Mouse (Mus musculus) hindbrain, embryonic 12.5 days (tissue): Measurements from ENCODE around the gene Gna12. TPM values are rescaled to one million over a fixed set of nuclear protein-coding genes. Genes with fewer than 3 reads are reported as not detected.

Experiments
- ATAC-seq: fragments of 200-750 bp; cut with Nextera tagmentation; 2 replicates; pipeline ENCODE4 v1.8.0; 2017; ENCODE audit warnings: moderate TSS enrichment; ENCODE audit not compliant: low FRiP score
- H3K27ac ChIP-seq: fragments of 300-500 bp; sonication (generic); 2 replicates; pipeline ENCODE4 v1.5.1; 2016; ENCODE audit warnings: mild to moderate bottlenecking
- H3K27me3 ChIP-seq: fragments of 300-500 bp; sonication (generic); 2 replicates; pipeline ENCODE4 v1.6.1; 2016; ENCODE audit warnings: mild to moderate bottlenecking
- H3K36me3 ChIP-seq: fragments of 300-500 bp; sonication (generic); 2 replicates; pipeline ENCODE4 v1.6.1; 2016; ENCODE audit warnings: mild to moderate bottlenecking
- H3K4me1 ChIP-seq: fragments of 300-500 bp; sonication (generic); 2 replicates; pipeline ENCODE4 v1.6.1; 2016
- H3K4me2 ChIP-seq: fragments of 300-500 bp; sonication (generic); replicated peaks from 2 replicates; pipeline ENCODE4 v1.6.1; 2016; ENCODE audit warnings: mild to moderate bottlenecking
- H3K4me3 ChIP-seq: fragments of 300-500 bp; sonication (generic); 2 replicates; pipeline ENCODE4 v1.5.1; 2016; ENCODE audit warnings: mild to moderate bottlenecking
- H3K9ac ChIP-seq: fragments of 300-500 bp; sonication (generic); 2 replicates; pipeline ENCODE4 v1.6.1; 2016; ENCODE audit warnings: mild to moderate bottlenecking, moderate library complexity
- H3K9me3 ChIP-seq: fragments of 300-500 bp; sonication (generic); replicated peaks from 2 replicates; pipeline ENCODE4 v1.6.1; 2016; ENCODE audit warnings: mild to moderate bottlenecking
- WGBS: fragments of 180-500 bp; shearing (Covaris S2); methylation state at CpG from one replicate; pipeline ENCODE4 v1.1.7; 2016; 5-methylcytosine and 5-hydroxymethylcytosine counted together
- polyA plus RNA-seq: library from polyadenylated mRNA; unstranded; fragments of >200 nt; fragmentation: Nextera tagmentation; extraction: Ambion mirVana; gene quantifications from 2 replicates; pipeline ENCODE4 v1.2.1, GENCODE M21; 2016

The Gna12 gene
- polyA plus RNA-seq, 1 experiment from 2014 or later = 57.8 TPM

DNA sequence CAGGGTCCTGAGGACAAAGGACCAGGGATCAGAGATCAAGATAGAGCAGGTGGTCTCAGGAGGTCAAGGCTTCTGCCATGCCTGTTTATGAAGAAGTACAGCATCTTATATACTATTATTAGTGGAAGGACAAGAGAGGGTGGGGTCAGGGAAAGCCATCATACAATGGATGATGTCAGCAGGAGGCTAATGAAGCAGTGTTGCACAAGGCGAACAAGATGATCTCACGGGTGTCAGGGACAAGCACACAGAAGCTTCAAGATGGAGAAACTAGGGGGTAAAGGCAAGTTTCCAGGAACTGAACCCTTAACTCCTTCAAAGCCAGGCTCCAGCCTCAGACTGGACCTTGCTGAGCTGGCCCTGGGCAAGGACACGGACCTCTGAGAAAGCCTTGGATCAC lies 108.1 kb downstream of the Gna12 start:
- no peak for ATAC-seq
- Histone ChIP-seq H3K27ac (no peak overlapping the region), H3K27me3 (no peaks in the 10 kb centered on the region)

GRCm38 (mm10) chr5:140720773-140721172 lies 109.5 kb downstream of the Gna12 start:
- Histone ChIP-seq H3K4me2 (no peak overlapping the region), H3K4me1 (0 out of 2 replicates have a peak, but pooled peaks cover 8% of the 10 kb centered on the region), H3K27me3 (no peaks in the 10 kb centered on the region), H3K27ac (no peak overlapping the region), H3K4me3 (no peak overlapping the region), H3K9me3 (no peaks in the 10 kb centered on the region), H3K9ac (no peak overlapping the region), H3K36me3 (peaks cover 46% of the 10 kb centered on the region)
- no peak for ATAC-seq
- WGBS = 82% methylated on average over 7 of the region's 7 CpGs

More for the DNA sequence above, 108.1 kb downstream of the Gna12 start:
- Histone ChIP-seq H3K4me1 (peaks cover 15% of the 10 kb centered on the region), H3K36me3 (peaks cover 32% of the 10 kb centered on the region), H3K9me3 (no peaks in the 10 kb centered on the region), H3K4me3 (no peak overlapping the region), H3K4me2 (no peak overlapping the region), H3K9ac (no peak overlapping the region)
- WGBS = 80% methylated on average over 3 of the region's 3 CpGs

DNA sequence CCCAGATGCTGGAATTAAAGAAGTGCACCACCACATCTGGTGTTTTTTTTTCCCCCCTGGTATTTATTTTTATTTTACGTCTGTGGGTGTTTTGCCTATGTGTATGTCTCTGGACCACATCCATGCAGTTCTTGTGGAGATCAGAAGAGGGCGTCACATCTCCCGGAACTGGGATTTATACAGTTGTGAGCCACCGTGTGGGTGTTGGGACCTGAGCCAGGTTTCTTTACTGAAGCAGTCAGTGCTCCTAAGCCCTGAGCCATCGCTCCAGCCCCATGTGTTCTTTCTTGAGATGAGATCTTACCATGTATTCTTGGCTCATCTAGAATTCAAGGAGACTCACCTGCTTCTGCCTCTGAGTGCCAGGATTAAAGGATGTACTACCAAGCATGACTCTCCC lies 119.2 kb downstream of the Gna12 start:
- 85% methylated on average over 5 of the region's 5 CpGs for WGBS

GRCm38 (mm10) chr5:140710315-140710714 lies 119.9 kb downstream of the Gna12 start:
- H3K4me1 ChIP-seq = peaks cover 10% of the 10 kb centered on the region
- H3K4me2 ChIP-seq = no peak overlapping the region
- 94% methylated on average over 6 of the region's 6 CpGs for WGBS

More for the DNA sequence above, 119.2 kb downstream of the Gna12 start:
- H3K4me2 ChIP-seq = no peak overlapping the region
- H3K27me3 ChIP-seq = no peaks in the 10 kb centered on the region
- peaks cover 3% of the 10 kb centered on the region; the same call in 1 of the 2 replicates for H3K4me1 ChIP-seq
- ATAC-seq = no peak
- H3K9ac ChIP-seq = no peak overlapping the region
- peaks cover 80% of the 10 kb centered on the region for H3K36me3 ChIP-seq
- no peak overlapping the region for H3K4me3 ChIP-seq
- no peaks in the 10 kb centered on the region for H3K9me3 ChIP-seq
- no peak overlapping the region for H3K27ac ChIP-seq

More at GRCm38 (mm10) chr5:140710315-140710714, 119.9 kb downstream of the Gna12 start:
- H3K9me3 ChIP-seq = no peaks in the 10 kb centered on the region
- no peak overlapping the region for H3K4me3 ChIP-seq
- peaks cover 73% of the 10 kb centered on the region for H3K36me3 ChIP-seq
- ATAC-seq = no peak
- no peak overlapping the region for H3K27ac ChIP-seq
- no peak overlapping the region for H3K9ac ChIP-seq
- H3K27me3 ChIP-seq = no peaks in the 10 kb centered on the region

Other genes starting within 250 kb of the Gna12 start
- 23.8 and 27.6 TPM in 2 replicates for gene Lfng, start 223.1 kb downstream of the Gna12 start, polyA plus RNA-seq
- 83.7 and 98.3 TPM in 2 replicates for gene Ttyh3, start 181.4 kb downstream of the Gna12 start, polyA plus RNA-seq
- 31.3 and 31.7 TPM in 2 replicates for gene Iqce, start 128.1 kb downstream of the Gna12 start, polyA plus RNA-seq
- 22.8 and 25.7 TPM in 2 replicates for gene Brat1, start 125.4 kb downstream of the Gna12 start, polyA plus RNA-seq
- gene Amz1, start 106.3 kb downstream of the Gna12 start, polyA plus RNA-seq = 1.8 and 2.1 TPM in 2 replicates
- not detected in 2 replicates for gene Card11, start 170.2 kb upstream of the Gna12 start, polyA plus RNA-seq